Mouse (Mus musculus) myocyte (in vitro differentiated cells): ENCODE measurements around the gene Laptm5.

Experiments
- CEBPB ChIP-seq: IDR thresholded peaks from 2 replicates; pipeline ENCODE4 v1.6.1; 2011; ENCODE audit warnings: mild to moderate bottlenecking, moderate library complexity; ENCODE audit not compliant: poor library complexity, insufficient read depth, severe bottlenecking
- E2F4 ChIP-seq: IDR thresholded peaks from one replicate; pipeline ENCODE4 v1.6.1; 2011; ENCODE audit warnings: mild to moderate bottlenecking, control low read depth, moderate library complexity; ENCODE audit not compliant: insufficient read depth
- MAX ChIP-seq: IDR thresholded peaks from one replicate; pipeline ENCODE4 v1.6.1; 2011; ENCODE audit warnings: low read depth, mild to moderate bottlenecking, control low read depth
- MYOD1 ChIP-seq, 3 experiments: IDR thresholded peaks; one replicate each; pipeline ENCODE4 v1.6.1; 2011; ENCODE audit warnings: control low read depth in 2 of 3, low read depth in 2 of 3, mild to moderate bottlenecking in 2 of 3, moderate library complexity in 1 of 3; ENCODE audit not compliant: insufficient read length in 2 of 3, control insufficient read depth in 1 of 3
- MYOG ChIP-seq, 3 experiments: IDR thresholded peaks; one replicate each; pipeline ENCODE4 v1.6.1; 2011; ENCODE audit warnings: control low read depth in 2 of 3, low read depth in 2 of 3, mild to moderate bottlenecking in 2 of 3; ENCODE audit not compliant: insufficient read length in 2 of 3, control insufficient read depth in 1 of 3, insufficient read depth in 1 of 3
- POLR2A ChIP-seq: IDR thresholded peaks from one replicate; pipeline ENCODE4 v1.6.1; 2011; ENCODE audit warnings: low read depth, mild to moderate bottlenecking, control low read depth, moderate library complexity; ENCODE audit not compliant: insufficient read length
- SRF ChIP-seq: IDR thresholded peaks from one replicate; pipeline ENCODE4 v1.6.1; 2011; ENCODE audit warnings: low read depth; ENCODE audit not compliant: control insufficient read depth, insufficient read length
- USF1 ChIP-seq: IDR thresholded peaks from one replicate; pipeline ENCODE4 v1.6.1; 2011; ENCODE audit warnings: low read depth, mild to moderate bottlenecking, control low read depth, moderate library complexity

GRCm38 (mm10) chr4:130881336-130881735, 31.6 kb upstream of the Laptm5 start:
- TF ChIP-seq E2F4 = no peak
- no peak for TF ChIP-seq POLR2A
- TF ChIP-seq SRF = no peak
- TF ChIP-seq MYOG (IDR thresholded peaks at IDR 0.05; ENCODE audit: control insufficient read depth in 1 of 3, insufficient read depth in 1 of 3, insufficient read length in 2 of 3, low read depth in 2 of 3) = no peak
- TF ChIP-seq CEBPB = no peak
- TF ChIP-seq MYOD1 (IDR thresholded peaks at IDR 0.05; ENCODE audit: control insufficient read depth in 1 of 3, insufficient read length in 2 of 3, low read depth in 2 of 3) = no peak
- TF ChIP-seq USF1 = no peak
- TF ChIP-seq MAX = no peak
